In genomic region chr6:90495282-90495912, GRCm38 (mm10) we compare ENCODE assay signal across 11 mouse cellular contexts. TPM values are rescaled to one million over a fixed set of nuclear protein-coding genes. Genes with fewer than 3 reads are reported as not detected.
DNase-seq lines count a peak whose midpoint lies in the region; ATAC-seq and TF ChIP-seq lines count a peak whose summit lies in the region.
"Had no signal": no experiment of that assay in that cellular context is flagged by ENCODE, and none has a peak within 500 bp of the region (broad histone marks: within the 10 kb centered on the region; RNA-seq: fewer than 3 reads in every experiment).

No protein-coding gene starts in this region.

- 0 out of 2 replicates have a peak overlapping the region, but pooled peaks have one; percentile 2 for H3K27ac ChIP-seq in kidney, embryonic 15.5 days
- H3K27ac ChIP-seq in forebrain, postnatal 0 days (ENCODE audit: low read depth, low read length), result peak overlapping the region; percentile 24
- H3K27ac ChIP-seq in midbrain, embryonic 10.5 days (replicated peaks), result peak overlapping the region; percentile 66
- no peak overlapping the region for H3K27ac ChIP-seq in intestine, postnatal 0 days (ENCODE audit: low read depth, low read length)

- H3K4me3 ChIP-seq in kidney, embryonic 15.5 days (replicated peaks), result no peak overlapping the region
- no peak overlapping the region for H3K4me3 ChIP-seq in forebrain, postnatal 0 days (ENCODE audit: low read depth, low read length)
- H3K4me3 ChIP-seq in midbrain, embryonic 10.5 days, result no peak overlapping the region
- no peak overlapping the region for H3K4me3 ChIP-seq in intestine, postnatal 0 days (ENCODE audit: low read depth, low read length)
- H3K4me3 ChIP-seq: erythroblast, embryonic 14.5 days had no signal

- no peaks in the 10 kb centered on the region for H3K36me3 ChIP-seq in kidney, embryonic 15.5 days
- no peaks in the 10 kb centered on the region for H3K36me3 ChIP-seq in forebrain, postnatal 0 days (ENCODE audit: insufficient read depth)
- H3K36me3 ChIP-seq in midbrain, embryonic 10.5 days, result no peaks in the 10 kb centered on the region
- H3K36me3 ChIP-seq in intestine, postnatal 0 days (ENCODE audit: control insufficient read depth, insufficient read depth), result no peaks in the 10 kb centered on the region

- whole genome bisulfite sequencing in kidney, embryonic 15.5 days, result 53% methylated on average over 6 of the region's 7 CpGs
- WGBS in forebrain, postnatal 0 days, result 26% methylated on average over 6 of the region's 7 CpGs
- WGBS in midbrain, embryonic 10.5 days, result 52% methylated on average over 6 of the region's 7 CpGs
- WGBS in intestine, postnatal 0 days, result 65% methylated on average over 6 of the region's 7 CpGs

- no peak for TF ChIP-seq CTCF in forebrain, postnatal 0 days (IDR thresholded peaks at IDR 0.05; ENCODE audit: low read depth)
- no peak for TF ChIP-seq CTCF in intestine, postnatal 0 days (IDR thresholded peaks at IDR 0.05; ENCODE audit: low read depth)

- DNase-seq in kidney, adult 8-10 months, result no peak
- DNase-seq in brain, adult 2 months (ENCODE audit: low read depth, low spot score), result peak; percentile 48
- DNase-seq in forebrain, postnatal 0 days, result peak; percentile 65
- no peak for DNase-seq in midbrain, embryonic 10.5 days (ENCODE audit: low spot score)
- DNase-seq in B cell, adult 2 months, result no peak
- no peak for DNase-seq in lung, postnatal 36 days
- DNase-seq: kidney, postnatal 10 days; lung, postnatal 10 days had no signal

- H3K9me3 ChIP-seq in kidney, embryonic 15.5 days (replicated peaks), result no peaks in the 10 kb centered on the region
- H3K9me3 ChIP-seq in forebrain, postnatal 0 days (ENCODE audit: low read length), result no peaks in the 10 kb centered on the region
- H3K9me3 ChIP-seq in midbrain, embryonic 10.5 days (replicated peaks), result no peaks in the 10 kb centered on the region
- H3K9me3 ChIP-seq in intestine, postnatal 0 days (ENCODE audit: control insufficient read depth), result no peaks in the 10 kb centered on the region

- no peaks in the 10 kb centered on the region; the same call in 1 of the 2 replicates for H3K27me3 ChIP-seq in kidney, embryonic 15.5 days
- H3K27me3 ChIP-seq in forebrain, postnatal 0 days (ENCODE audit: insufficient read depth, low read length), result no peaks in the 10 kb centered on the region
- no peaks in the 10 kb centered on the region for H3K27me3 ChIP-seq in midbrain, embryonic 10.5 days (ENCODE audit: low read depth, poor library complexity, severe bottlenecking)
- H3K27me3 ChIP-seq in intestine, postnatal 0 days (replicated peaks; ENCODE audit: control insufficient read depth, insufficient read depth, low read length), result no peaks in the 10 kb centered on the region

- H3K4me1 ChIP-seq in kidney, embryonic 15.5 days, result peaks cover 22% of the 10 kb centered on the region
- H3K4me1 ChIP-seq in forebrain, postnatal 0 days (ENCODE audit: insufficient read depth), result 0 out of 2 replicates have a peak, but pooled peaks cover 4% of the 10 kb centered on the region
- peaks cover 32% of the 10 kb centered on the region for H3K4me1 ChIP-seq in midbrain, embryonic 10.5 days
- H3K4me1 ChIP-seq in intestine, postnatal 0 days (replicated peaks; ENCODE audit: control insufficient read depth, insufficient read depth, low read length), result no peaks in the 10 kb centered on the region

- no peak for ATAC-seq in kidney, embryonic 15.5 days (replicated peaks; ENCODE audit: low FRiP score)
- ATAC-seq in forebrain, postnatal 0 days, result peak; percentile 91
- no peak for ATAC-seq in intestine, postnatal 0 days

- no peak overlapping the region for H3K9ac ChIP-seq in kidney, embryonic 15.5 days
- H3K9ac ChIP-seq in forebrain, postnatal 0 days, result no peak overlapping the region
- H3K9ac ChIP-seq in intestine, postnatal 0 days (ENCODE audit: low read depth, low read length), result no peak overlapping the region

- no peak overlapping the region for H3K4me2 ChIP-seq in kidney, embryonic 15.5 days
- H3K4me2 ChIP-seq in forebrain, postnatal 0 days (ENCODE audit: low read depth), result no peak overlapping the region
- H3K4me2 ChIP-seq in intestine, postnatal 0 days (replicated peaks; ENCODE audit: low read depth), result no peak overlapping the region

RNA-seq across cellular contexts. Expression of gene Aldh1l1, which starts 9.2 kb away (rescaled TPM):
- 11.2 and 13.8 TPM in 2 replicates for polyA plus RNA-seq in kidney, embryonic 15.5 days (2015; fragmentation: Nextera tagmentation; extraction: Ambion mirVana)
- total RNA-seq in forebrain, postnatal 0 days (2014; rRNA removed), result 70.2 and 71.3 TPM in 2 replicates
- polyA plus RNA-seq in forebrain, postnatal 0 days (2015; fragmentation: Nextera tagmentation; extraction: Ambion mirVana), result 54.2 and 67.8 TPM in 2 replicates
- 2.7 and 3.7 TPM in 2 replicates for polyA plus RNA-seq in midbrain, embryonic 10.5 days (2016; fragmentation: Nextera tagmentation; extraction: Ambion mirVana)
- polyA plus RNA-seq in intestine, postnatal 0 days (2015; fragmentation: Nextera tagmentation; extraction: Ambion mirVana), result 12.1 and 15.6 TPM in 2 replicates
- polyA plus RNA-seq: erythroblast, embryonic 14.5 days had no signal

RNA-seq across cellular contexts. Expression of gene Klf15, which starts 33.0 kb away (rescaled TPM):
- 11.7 and 12.6 TPM in 2 replicates for polyA plus RNA-seq in kidney, embryonic 15.5 days (2015; fragmentation: Nextera tagmentation; extraction: Ambion mirVana)
- total RNA-seq in forebrain, postnatal 0 days (2014; rRNA removed), result 16.6 and 24.6 TPM in 2 replicates
- 16.2 and 17.5 TPM in 2 replicates for polyA plus RNA-seq in forebrain, postnatal 0 days (2015; fragmentation: Nextera tagmentation; extraction: Ambion mirVana)
- polyA plus RNA-seq in midbrain, embryonic 10.5 days (2016; fragmentation: Nextera tagmentation; extraction: Ambion mirVana), result 4.2 and 4.9 TPM in 2 replicates
- polyA plus RNA-seq in intestine, postnatal 0 days (2015; fragmentation: Nextera tagmentation; extraction: Ambion mirVana), result 0.51 and 0.86 TPM in 2 replicates
- polyA plus RNA-seq: erythroblast, embryonic 14.5 days had no signal

Comparison
In these comparisons a context has a peak if more than half of its experiments do, and no peak if none do; other contexts are left out.
1. DNase-seq: peak in brain, adult 2 months (single experiment) and forebrain, postnatal 0 days (single experiment); none in kidney, adult 8-10 months (0 of 2), midbrain, embryonic 10.5 days (single experiment), B cell, adult 2 months (0 of 2) and lung, postnatal 36 days (single experiment).